Mouse (Mus musculus) thymus, postnatal 10 days (tissue): ENCODE measurements around the gene Atg9a.
"Not testable (repeated sequence)": the region's sequence is repeated elsewhere in the genome, so short reads cannot be mapped to it uniquely, and the experiment has no call there.

Experiments used
- DNase-seq, 2 experiments: peaks; one replicate each; pipeline ENCODE4 v3.0.0; 2021; ENCODE audit warnings: low spot score in 2 of 2

Gene Atg9a

DNA sequence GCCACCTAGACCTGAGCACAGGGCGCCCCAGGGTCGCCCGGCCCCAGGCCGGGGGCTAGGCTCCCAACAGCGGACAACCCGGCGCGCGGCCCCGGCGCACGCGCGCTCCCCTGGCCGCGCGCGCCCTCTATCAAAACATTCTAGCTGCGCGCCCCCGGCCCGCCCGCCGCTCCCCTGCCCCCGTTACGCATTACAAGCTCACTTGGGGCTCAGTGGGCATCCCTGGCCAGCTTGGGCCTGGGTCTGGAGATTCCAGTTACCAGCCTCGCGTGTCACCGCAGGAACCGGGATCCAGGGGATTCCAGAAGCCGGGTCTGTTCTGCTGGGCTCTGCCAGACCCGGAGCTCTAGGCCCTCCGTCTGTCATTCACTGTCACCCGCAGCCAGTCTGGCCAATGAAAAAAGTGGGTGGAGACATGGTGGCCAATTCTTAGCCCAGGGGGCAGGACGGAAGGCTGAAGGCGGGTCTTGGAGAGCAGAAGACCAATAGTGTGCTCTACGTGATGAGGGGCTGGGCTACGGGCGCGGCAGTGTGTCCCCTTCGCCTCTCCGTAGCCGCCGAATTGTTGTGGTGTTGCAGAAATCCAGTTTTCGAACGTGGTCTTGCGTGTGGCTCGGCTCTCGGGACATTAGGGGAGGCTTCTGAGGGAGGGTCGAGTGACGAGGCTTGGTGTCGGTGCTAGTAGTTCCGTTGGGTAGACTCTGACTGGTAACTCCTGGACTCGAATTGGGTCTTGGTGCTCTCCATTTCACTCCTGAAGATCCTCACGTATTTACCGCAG, at the start of gene Atg9a, which contains the start of gene Ankzf1:
TSS of gene Atg9a (minus strand) at position 575 of the 781 bp plus-strand sequence.
TSS of gene Ankzf1 (plus strand) at position 530 of the 781 bp plus-strand sequence.
- DNase-seq = peak; percentile 88 to 95

DNA sequence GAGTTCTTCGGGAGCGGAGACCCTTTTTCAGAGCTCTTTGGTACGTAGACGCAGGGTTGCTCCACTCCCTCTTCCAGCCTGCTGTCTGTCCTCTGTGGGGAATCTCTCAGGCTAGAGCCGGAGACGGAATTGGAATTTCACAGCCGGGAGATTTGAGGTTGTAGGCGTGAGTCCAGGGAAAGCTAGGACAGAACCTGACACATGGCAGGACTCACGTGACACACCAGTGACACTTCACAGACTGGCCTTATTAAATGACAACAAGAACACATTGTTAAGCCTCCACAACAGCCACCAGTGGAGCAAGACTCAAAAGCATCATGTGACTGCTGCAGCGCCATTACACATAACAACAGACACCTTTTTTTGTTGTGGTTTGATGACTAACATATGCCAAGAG, 47.6 kb upstream of the Atg9a start:
- DNase-seq = no peak

DNA sequence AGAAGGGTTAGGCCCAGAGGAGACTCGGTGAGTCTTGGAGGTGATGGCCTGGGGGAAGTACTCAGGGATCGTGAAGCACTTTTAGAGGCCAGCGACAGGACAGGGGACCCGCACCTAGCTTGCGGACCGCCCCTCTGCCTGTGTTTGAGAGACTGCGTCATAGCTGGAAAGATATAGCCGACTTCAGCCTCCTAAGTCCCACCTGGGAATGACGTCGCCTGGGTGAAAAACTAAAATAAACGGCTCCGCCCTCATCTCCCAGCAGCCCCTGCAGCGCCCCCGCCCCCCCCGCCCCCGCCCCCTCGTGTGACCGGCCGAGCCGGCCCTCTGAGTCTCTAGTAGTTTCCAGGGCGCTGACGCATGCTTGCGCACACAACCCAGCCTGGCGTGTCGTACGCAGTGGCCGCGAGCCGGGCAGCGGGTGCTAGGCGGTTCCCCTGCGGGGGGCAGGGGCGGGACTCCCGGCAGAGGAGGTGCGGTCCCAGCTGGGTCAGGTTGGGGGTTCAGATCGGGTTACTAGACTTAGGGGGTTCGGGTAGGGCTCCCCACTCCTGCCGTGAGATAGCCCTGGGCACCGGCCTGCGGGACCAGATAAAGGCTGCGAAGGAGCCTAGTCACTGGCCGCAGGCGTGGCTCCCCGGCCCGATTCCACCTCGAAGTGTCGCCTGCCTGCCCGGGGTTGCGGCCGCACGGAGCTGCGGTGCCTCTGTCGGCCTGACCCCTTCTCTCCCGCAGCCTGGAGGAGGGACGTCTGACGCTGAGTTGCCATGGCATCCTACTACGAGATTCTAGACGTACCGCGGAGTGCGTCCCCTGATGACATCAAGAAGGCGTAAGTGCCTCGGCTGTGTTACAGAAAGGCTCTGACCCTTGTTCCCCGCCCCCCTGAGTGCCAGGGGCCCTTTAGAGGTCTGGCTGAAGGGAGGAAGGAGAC, 44.4 kb upstream of the Atg9a start, which contains the start of gene Dnajb2:
TSS of gene Dnajb2 (plus strand) at position 290 of the 934 bp plus-strand sequence.
- DNase-seq = peak; percentile 40 to 57

DNA sequence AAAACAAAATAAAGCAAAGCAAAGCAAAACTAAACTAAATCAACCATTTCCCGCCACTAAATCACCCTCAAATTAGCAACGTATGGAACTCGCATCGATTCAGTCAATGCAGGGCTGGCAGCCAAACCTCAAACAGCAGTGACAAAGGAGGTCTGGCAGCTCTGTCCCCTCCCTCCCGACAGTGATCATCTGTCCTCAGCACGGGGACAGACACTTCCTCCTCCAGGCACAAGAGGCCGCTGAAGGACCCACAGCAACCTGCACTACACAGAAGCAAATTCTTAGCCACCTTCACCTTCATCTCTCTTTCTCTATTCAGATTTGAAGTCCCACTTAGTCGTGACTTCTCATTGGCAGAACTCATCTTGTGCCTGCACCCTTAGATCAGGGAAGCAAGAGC, 42.6 kb upstream of the Atg9a start:
- peak; percentile 56 to 62 for DNase-seq

DNA sequence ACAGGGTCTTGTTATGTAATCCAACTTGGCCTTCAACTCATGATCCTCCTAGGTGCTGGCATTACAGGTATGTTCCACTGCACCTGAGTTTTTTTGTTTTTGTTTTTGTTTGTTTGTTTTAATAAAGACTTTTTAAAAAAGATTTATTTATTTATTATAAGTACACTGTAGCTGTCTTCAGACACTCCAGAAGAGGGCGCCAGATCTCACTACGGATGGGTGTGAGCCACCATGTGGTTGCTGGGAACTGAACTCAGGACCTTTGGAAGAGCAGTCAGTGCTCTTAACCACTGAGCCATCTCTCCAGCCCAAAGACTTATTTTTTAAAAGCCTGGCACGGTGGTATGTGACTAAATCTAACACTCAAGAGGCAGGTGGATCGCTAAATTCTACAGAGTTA, 40.5 kb upstream of the Atg9a start:
- not testable (repeated sequence) for DNase-seq

DNA sequence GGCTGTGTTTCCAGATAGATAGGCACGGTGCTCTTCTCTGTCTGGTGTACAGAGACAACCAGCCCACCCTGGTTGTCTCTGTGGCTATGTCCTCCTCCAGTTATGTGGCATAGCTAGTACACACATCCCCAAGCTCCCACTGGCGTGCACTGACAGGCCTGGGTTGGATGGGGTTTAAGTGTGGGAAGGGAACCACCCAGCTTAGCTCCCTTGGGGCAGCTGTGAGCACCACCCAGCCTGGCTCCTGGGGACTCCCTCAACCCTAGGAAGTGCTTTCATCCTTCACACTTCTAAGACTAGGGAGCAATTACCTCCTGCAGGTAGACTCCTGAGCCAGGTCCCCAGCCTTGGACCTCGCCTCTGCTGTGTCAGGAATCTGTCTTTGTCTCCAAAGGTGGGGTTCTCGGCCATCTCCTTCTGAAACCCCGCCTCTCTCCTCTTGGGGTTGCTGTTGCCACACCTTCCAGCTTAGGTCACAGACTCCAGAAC, 39.7 kb upstream of the Atg9a start, which contains the start of gene A630095N17Rik:
TSS of gene A630095N17Rik (minus strand) at position 439 of the 489 bp plus-strand sequence.
- no peak for DNase-seq

DNA sequence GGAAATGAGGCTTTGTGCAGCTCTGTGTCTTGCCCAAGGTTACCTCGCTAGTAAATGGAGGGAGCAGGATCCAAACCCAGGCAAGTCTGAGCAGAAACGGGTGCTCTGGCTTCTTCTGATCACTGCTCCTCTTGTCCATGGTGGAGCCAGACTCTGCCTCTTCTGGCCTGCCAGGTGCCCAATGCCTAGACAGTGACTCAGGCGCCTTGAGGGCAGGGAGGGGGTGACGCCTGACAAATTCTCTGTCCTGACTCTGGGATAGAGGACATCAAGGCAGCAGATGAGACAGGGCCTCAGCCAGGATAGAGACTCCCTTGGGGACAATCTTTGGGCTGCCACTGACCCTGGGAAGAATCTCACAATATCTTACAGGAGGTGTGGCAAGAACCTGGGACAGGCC, 39.2 kb upstream of the Atg9a start:
- DNase-seq = no peak

DNA sequence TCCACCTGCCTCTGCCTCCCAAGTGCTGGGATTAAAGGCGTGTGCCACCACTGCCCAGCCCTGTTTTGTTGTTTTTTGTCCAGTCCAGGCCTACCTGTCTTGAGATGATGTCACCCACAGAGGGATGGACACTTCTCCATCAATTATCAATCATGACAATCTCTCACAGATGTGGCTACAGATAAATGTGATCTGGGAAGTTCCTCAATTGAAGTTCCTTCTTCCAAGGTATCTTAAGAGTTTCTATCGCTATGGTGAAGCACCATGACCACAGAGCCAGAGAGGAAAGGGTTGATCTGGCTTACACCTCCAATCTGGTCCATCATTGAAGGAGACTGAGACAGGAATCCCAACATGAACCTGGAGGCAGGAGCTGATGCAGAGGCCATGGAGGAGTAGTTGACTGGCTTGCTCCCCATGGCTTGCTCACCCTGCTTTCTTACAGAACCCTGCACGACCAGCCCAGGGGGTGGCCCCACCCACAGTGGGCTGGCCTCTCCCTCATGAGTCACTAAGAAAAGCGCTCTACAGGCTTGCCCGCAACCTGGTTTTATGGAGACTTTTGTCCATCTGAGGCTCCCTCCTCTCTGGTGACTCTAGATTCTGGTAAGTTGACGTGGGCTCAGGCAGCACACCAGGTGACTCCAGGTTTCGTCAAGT, 38.5 kb upstream of the Atg9a start:
- DNase-seq = no peak

DNA sequence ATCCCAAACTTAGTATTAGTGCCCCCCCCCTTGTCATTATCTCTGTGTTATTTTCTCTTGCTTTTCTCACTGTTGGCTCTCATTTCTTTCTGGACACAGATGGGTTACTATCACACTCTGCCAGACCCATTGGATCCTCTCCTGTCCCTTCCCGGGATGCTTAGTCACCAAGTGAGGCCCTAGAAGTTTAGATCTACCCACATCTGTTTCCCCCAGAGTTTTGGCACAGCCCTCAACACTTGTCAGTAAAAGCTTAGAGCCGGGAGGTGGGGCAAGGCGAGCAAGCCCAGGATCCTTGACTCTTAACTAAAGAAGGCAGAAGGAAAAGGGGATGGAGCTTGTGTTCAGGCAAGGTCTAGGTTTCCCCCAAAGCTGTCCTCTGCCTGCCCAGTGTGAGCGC, 37.2 kb upstream of the Atg9a start:
- DNase-seq = no peak

DNA sequence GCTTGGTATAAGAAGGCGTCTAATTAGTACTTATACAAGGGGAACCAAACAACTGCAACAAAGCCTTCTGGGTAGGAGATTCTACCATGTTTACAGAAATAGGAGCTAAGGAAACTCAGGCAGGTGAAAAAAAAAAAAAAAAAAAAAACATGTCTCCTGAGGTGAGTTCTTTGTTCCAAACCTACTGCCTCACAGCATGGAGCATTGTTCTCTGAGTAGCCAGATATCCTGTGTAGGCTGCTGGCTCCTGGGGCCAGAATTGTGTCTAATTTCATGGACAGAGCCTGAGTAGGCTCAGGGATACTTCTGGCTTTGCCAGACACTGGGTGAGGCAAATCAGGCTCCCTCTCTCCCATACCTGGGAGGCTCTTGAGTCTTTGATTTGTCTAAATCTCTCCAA, 35.7 kb upstream of the Atg9a start:
- DNase-seq = no peak

DNA sequence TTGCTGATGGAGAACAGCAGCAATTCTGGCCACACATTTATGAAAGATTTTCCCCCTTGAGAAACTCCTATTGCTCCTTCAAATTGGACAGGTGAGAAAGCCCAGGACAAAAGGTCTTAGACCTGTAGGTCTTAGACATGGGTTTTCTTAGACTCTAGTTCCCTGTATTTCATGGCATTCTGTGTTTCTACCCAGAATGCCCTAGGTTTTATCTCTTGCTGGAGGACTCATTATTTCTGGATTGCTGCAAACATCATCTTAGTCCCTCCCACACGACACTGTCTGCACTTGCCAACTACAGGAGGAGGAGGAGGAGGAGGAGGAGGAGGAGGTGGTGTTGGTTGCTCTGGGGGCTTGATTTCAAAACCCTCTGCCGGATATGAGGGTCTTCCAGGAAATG, 34.1 kb upstream of the Atg9a start:
- no peak for DNase-seq

DNA sequence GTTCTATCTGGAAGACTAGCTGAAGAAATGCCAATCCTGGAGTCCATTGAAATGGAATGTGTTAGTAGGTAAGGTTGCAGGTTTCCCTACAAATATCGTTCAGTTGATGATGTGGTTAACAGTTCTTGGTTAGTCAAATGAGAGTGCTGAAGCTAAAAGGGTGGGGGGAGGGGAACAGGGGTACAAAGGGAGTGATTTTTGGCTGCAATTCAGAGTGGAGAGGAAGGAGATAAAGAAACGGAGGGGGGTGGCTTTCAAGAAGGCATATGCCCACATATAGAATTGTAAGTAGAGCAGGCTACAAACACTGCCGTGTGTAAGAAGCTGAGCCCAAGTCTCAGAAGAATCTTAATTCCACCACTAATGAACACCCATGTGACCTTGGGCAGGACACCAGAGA, 33.5 kb upstream of the Atg9a start:
- DNase-seq = no peak

DNA sequence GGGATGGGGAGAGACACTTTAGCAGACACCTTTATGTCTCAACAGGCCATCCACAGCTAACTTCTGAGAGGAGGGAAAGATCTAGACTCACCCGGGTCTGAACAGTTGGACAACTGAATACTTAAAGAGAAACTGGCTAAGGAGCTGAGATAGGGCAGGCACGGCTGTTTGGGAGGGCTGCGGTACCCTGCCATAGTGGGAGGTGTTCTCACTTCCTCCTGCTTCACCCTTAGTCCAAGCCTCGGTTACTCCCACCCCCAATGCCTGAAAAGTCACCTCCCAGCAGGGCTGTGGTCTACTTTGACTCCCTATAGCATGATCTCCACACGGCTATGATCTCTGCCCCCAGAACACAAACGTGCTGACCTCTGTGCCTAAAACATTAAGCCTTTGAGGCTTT, 31.5 kb upstream of the Atg9a start:
- DNase-seq = no peak

DNA sequence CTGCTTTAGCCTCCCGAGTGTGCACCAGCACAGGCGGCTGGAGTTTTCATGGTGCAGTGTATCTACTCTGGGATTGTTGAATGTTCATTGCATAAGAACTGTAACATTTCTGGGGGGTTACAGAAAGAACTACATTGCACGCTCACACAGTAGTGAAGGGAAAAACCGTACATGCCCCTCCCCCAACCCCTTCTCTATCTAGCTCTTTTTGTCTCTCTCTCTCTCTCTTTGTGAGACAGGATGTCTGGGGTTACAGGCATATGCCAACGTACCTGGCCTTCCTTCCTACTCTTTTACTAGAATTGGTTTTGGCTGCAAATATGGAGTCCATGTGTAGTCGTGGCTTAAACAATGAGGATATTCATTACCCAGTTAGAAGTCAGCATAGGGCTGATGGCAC, 30.9 kb upstream of the Atg9a start:
- DNase-seq = peak; percentile 47 to 61

DNA sequence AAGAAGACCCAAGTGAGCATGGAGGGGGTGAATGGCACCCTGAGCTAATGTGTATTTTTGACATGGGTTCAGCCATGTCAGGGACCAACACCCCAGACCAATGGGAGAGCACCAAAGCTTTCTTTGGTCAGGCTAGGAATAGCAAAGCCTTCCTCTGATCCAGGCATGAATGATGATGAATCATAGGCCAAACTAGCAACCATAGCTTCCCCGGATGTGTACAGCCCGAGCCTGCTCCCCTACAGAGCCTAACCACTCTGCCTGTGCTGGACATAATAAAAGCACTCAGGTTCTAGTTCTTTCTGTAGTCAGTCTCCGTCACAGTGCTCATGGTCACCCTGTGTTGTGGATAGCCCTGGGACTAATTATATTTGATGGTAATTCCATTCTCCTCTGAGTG, 29.5 kb upstream of the Atg9a start:
- no peak for DNase-seq

DNA sequence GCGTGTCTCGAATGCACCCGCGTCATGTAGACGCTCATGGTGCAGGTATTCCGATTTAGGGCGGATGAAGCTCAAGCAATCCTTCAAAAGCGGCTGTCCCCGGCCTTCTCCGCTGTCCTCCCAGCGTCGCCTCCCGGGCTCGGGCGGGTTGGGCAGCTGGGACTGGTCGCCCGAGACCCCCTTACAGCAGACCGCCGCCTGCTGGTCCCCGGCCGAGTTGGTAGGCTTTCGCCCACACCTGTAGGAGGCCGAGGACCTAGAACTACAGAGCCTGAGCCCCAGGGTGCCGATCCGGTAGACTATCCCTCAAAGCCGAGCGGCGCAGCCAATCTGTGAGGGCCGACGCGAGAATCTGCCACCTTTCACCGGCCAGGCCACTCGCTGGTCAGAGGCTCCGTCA, 27.5 kb upstream of the Atg9a start, which contains the start of gene Tuba4a:
TSS of gene Tuba4a (minus strand) at position 335 of the 400 bp plus-strand sequence.
- peak; percentile 31 to 47 for DNase-seq

DNA sequence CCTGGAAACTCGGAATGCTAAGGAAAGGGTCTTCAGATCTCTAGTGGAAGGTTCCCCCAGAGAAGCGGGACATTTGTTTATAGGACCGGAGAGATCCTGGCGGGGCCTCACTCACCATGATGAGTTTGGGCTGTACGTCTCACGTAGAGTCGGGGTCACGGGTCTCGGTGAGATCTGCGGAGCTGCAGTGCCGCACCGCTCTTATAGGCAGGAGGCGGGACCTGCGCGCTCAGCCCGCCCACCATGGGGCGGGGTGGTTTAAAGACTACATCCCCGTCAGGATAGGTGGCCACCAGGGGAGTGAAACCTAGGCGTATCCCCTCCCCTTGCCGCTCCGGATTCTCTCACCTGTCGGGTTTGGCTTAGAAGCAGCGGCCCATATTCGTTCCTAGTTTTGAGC, 27.1 kb upstream of the Atg9a start:
- peak; percentile 93 to 98 for DNase-seq

DNA sequence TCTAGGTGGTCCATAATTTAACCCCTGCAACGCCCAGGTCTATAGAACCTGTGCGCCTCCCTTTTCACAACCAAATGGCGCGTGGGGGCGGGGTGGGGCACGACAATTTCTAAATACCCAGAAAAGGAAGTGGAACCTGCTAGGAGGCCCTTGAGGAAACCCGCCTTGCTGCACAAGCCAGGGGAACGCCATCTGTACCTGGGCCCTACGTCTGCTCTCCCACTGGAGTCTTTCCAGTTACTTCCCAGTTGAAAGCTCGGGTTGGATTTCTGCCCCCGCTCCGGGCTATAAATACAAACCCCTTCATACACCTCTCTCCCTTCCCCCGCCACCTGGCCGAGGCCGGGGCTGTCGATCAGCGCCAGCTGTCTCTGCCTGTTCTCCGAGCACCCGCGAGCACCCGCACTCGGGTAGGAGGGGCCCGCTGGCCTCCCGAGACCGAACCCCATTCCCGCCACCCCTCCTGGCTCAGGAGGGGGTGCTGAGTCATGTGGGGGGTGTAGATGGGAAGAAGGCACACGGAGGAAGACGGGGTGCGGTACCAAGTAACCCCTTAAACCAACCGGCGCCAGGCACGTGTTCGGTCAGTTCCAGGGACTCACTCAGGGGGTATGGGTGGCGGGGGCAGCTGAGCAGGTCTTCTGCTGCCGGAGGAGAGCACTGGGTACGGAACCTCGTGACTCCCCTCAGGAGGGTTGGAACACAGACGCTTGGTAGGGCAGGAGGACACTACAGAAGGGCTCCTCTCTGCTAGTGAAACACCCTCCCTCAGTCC, 26.4 kb upstream of the Atg9a start:
- DNase-seq = peak; percentile 63 to 66

DNA sequence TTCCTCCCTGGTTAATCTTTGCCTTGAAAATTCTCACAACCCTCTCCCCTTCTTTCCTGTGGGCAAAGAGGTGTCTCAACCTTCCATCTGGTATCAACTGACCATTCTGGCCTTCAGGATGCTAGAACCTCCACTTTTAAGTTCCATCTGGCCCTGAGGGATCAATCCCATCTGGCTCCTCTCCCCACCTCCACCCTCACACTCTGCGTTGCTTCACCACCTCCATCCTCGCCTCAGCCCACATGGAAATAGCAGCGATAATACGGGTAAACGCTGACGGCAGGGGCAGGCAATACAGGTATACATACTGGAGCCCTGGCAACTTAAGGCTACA, 25.9 kb upstream of the Atg9a start:
- DNase-seq = no peak

DNA sequence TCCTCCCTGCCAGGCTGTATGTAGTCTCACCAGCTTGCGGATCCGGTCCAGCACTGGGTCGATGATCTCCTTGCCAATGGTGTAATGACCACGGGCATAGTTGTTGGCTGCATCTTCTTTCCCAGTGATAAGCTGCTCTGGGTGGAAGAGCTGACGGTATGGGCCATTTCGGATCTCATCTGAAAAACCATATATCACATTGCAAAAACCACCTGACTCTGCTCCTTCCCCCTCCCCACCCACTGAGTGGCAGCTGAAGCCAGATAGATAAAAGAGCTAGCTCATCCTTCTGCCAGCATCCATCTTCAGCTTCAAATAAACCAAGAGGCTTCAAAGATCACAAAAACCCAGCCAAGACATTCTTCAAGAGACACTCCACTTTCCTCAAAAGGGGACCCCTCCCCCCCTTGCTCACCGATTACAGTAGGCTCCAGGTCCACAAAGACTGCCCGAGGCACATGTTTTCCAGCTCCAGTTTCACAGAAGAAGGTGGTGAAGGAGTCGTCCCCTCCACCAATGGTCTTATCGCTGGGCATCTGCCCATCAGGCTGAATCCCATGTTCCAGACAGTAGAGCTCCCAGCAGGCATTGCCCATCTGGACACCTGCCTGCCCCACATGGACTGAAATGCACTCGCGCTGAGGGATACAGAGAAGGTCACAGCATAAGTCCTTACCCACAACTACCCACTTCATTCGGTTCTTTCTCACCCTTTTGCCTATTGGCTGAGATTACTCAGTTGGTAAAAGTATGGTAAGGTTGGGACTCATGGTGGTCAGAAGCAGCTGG, 25.0 kb upstream of the Atg9a start:
- DNase-seq = no peak
